Mouse (Mus musculus) testis, adult 2 months (tissue): ENCODE results near the gene Lrp8.

Source experiments
- CTCF ChIP-seq: fragments of 200-500 bp; IDR thresholded peaks from 2 replicates; pipeline ENCODE4 v1.5.1; 2012; ENCODE audit warnings: low read depth, mild to moderate bottlenecking, inconsistent platforms, low read length, moderate library complexity; ENCODE audit not compliant: control insufficient read depth, insufficient read depth, insufficient replicate concordance
- POLR2A ChIP-seq: fragments of 200-500 bp; IDR thresholded peaks from 2 replicates; pipeline ENCODE4 v1.6.1; 2012; ENCODE audit warnings: low read depth, mild to moderate bottlenecking, inconsistent platforms, low read length, moderate library complexity; ENCODE audit not compliant: control insufficient read depth

DNA sequence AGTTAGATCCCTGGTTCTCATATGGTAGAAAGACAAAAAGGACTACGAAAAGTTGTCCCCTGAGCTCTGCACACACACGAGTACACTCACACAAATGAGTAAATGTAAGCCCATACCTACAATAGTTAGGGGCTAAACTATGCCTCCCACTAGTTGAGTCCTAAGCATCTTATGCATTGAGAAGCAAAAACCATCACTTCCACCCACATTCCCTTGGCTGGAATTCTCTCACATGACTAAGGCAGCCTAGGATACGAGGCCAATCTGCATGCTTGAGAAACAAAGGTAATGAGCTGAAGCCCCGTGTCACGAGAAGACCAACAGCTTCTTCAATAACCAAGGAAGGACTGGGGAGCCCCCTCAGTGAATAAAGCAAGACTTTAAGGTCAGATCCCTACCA is 35.9 kb upstream of the Lrp8 start:
- TF ChIP-seq POLR2A: no peak
- TF ChIP-seq CTCF: no peak
